Mouse (Mus musculus): Measurements from ENCODE around the gene Rps6kc1.

Rps6kc1 gene

DNA sequence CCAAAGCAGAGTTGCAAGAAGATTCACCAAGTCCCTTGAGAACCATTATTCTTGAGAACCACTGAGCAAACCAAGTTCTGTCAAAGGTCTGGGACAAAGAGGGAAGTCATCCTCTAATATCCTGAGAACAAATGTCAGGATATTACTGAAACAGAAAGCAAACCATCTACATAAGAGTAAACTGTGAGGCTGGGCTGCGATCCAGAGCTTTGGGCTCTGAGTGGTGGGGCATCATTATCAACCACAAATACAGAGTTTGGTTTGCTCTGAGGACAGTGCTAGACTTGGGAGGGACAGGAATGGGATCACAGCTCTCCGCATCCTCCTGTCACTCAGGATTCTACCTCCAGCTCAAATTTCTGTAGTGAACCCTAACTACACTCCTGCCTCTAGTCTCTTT, 144.8 kb downstream of the Rps6kc1 start:
- DNase-seq (ENCODE audit: low spot score in 2 of 2) = no peak

DNA sequence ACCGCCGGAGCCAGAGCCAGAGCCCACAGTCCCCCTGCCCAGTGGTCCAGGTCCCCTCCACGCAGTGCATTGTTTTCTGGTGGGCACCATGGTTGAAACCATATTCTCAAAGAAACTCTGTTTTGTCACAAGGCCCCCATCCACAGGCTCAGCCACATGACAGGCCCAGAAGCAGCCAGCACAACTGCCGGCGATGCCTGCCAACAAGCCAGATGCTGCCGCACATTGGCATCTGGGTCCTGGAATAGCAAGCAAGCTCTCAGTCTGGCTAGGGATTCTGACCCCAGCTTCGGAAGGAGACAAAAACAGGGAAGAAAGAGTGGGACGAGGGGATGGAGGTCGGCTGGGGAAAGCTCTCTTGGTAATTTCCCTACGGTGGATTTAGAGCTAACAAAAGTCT, 147.8 kb downstream of the Rps6kc1 start:
- peak in 1 of 2 experiments; percentile 42 for DNase-seq (ENCODE audit: low spot score in 2 of 2)

DNA sequence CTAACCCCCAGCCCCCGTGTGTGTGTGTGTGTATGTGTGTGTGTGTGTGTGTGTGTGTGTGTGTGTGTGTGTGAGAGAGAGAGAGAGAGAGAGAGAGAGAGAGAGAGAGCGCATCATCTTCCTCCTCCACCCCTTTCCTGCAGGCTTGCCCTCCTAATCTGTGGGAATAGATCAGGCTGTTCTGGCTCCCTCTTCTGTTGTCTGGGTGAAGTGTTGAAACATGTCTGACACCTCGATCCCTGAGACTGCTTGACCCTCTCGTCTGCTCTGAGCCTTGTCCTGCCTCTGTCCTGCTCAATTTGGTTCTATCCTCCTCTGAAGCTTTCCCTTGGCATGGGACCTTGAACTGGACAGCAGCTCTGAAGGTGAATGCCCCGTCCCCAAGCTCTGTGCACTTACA, 149.8 kb downstream of the Rps6kc1 start:
- DNase-seq (ENCODE audit: low spot score in 2 of 2) = peak in 1 of 2 experiments; percentile 15

DNA sequence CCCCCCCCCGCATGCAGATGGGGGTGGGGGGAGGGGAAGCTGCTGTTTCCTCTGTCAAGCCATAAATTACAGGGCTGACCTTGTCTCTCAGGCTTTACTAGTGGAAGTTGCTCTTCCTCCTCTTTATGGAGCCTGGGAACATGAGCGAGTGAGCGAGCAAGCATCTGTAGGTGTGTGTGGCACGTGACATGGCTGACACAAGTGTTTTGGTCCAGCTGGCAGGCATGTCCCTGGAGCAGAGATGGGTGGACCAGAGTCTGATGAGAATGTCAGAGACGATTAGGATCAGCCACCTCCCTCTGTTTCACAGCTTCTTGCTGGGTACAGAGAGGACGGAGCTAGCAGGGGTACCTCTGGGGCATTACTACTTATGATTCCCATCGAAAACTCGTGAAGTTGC, 153.7 kb downstream of the Rps6kc1 start:
- DNase-seq (ENCODE audit: low spot score in 2 of 2) = peak in 1 of 2 experiments; percentile 10

DNA sequence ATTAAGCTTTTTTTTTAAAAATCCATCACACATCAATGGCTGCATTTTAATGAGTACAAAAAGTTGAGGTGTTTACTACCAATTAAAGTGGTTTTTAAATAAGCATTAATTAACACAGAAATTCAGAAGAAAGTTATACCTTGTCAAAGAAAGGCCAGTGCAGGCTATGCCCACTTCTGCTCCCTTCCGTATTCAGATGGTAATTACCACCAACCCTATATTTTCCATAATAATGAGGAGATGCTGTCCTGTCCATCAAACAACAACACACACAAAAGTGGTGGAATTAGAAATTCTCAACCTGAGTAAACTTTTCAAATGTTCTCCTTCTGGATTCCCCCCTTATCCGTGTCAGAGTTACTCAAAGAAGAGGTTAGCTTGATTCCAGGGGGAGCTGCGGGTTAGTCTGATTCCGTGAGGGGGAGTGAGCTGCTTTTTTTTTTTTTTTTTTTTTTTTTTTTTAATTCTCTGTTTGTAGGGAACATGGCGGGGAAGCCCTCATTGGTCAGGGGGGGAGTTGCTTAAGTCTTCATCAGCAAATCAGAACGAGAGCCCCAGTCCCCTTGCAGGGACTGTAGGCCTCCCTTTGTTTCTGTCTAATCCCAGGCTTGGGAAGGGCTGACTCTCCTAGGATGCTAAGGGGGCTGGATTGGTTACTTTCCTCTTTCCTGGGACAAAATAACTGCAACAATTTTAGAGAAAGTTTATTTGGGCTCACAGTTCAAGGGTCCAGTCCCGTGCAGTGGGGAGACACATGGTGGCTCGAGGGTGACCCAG, 159.6 kb downstream of the Rps6kc1 start:
- DNase-seq (ENCODE audit: low spot score in 2 of 2) = no peak

DNA sequence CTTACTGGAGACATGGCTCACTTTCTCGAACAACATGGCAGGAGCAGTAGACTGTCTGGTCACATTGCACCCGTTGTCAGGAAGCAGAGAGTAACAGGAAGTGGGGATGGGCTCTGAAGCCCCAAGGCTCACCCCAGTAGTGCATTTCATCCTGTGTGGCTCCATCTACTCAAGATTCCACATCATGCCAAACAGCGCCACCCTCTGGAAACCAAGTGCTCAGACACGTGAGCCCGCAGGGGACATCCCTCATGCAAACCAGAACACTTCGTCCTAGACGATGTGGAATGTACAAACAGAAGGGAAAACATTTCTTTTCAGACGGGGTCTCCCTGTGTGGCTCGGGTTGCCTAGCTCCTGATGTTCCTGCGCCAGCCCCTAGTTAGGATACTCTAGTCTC, 162.6 kb downstream of the Rps6kc1 start:
- no peak for DNase-seq (ENCODE audit: low spot score in 2 of 2)

DNA sequence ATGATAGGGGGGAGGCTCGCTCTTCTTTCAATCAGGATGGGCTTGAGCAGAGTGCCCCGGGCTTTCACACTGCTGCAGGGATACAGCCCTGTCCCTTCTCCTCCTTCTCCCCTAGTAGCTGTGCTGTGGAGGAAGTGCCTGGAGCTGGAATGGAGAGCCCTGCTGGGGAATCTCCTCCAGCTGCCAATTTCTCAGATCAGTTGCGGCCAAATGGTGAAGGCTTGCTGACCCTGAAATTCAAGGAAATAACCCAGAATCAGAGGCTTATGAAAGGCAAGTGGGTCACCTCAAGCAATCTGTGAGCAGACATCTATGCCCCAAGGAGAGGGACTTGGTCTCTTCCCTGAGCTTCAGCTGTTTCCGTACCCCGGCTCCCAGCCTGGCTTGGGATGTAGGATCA, 170.1 kb downstream of the Rps6kc1 start:
- DNase-seq (ENCODE audit: low spot score in 2 of 2) = no peak

DNA sequence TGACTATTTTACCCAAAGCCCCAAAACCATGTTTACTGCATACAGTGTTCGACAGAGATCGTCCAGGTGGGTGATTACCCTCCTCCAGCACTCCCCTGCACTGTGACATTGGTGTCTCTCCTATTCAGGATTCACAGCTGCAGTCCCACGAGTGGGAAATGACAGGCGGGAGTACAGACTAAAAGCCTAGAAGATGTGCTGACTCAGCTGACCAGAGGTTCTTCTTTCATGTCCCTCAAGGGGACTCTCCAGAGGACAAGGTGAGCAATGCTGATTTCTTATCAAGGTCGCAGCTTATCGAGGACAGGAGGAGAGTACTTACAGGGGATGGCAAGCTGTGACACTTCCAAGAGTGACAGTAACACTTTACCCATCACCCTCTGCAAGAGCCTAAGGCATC, 178.8 kb downstream of the Rps6kc1 start:
- DNase-seq (ENCODE audit: low spot score in 2 of 2) = no peak

DNA sequence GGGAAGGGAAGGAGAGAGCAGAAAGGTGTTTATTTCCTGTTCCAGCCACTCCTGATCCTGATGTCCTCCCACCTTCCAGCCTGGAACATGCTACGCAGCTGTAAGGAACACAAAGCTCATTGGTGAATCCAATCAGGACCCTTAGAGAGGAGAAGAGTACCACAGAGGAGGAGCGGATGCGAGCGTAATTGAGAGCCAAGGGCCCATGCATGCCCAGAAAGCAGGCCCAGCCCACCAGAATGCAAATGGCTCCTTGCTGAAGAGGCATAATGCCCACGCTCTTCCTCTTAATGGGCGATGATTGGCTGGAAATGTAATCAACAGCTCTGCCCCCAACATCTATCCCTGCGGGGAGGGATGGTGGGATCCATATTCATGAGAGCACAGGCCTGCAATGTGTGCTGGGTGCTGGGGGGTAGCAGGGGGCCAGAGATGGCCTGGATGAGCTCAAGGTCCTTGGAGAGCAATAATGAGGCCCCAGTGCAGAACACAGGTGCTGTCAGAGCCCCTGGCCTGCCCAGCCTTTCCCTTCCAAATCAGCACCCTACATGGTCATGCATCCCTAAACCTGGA, 182.0 kb downstream of the Rps6kc1 start:
- no peak for DNase-seq (ENCODE audit: low spot score in 2 of 2)

DNA sequence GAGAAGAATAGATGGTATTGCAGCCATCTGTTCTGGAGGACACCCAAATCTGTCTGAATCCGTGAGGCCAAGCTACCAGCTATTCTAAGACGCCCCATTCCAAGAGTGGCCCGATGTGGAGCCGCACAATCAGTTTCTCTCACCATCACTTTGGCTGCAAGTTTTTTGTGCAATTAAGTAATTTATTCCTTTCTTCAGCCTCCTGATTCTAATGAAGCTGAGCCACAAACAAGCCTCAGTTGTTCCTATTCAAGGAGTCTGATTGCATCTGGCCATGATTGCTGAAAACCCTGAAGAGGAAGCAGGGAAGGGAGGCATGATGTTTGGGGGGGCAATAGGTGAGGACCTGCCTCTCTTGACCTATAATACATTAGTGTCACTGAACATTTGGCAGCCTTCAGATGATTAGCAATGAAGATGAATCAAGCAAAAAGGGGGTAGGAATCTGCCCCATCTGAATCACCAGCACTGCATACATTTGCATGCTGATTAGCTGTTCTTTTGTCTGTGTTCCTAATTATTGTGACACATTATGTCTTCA, 183.4 kb downstream of the Rps6kc1 start:
- DNase-seq (ENCODE audit: low spot score in 2 of 2) = no peak

DNA sequence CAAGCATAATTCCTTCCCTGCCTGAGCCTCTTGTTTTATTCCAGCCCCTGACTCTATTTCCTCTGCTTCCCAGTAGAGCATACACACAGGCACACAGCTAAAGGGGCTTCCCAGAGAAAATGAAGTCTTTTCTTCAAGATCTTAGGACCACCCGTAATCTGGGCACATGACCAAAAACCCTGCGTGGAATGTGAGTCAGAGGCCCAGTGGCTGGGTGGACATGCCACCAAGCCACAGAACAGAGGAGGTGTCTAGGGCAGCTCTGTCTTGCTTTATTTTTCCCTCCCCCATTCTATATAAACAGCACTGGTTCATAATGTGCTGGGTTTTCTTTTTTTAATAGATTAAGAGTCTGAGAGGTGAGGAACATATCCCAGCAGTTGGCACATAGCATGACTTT, 184.2 kb downstream of the Rps6kc1 start:
- no peak for DNase-seq (ENCODE audit: low spot score in 2 of 2)

DNA sequence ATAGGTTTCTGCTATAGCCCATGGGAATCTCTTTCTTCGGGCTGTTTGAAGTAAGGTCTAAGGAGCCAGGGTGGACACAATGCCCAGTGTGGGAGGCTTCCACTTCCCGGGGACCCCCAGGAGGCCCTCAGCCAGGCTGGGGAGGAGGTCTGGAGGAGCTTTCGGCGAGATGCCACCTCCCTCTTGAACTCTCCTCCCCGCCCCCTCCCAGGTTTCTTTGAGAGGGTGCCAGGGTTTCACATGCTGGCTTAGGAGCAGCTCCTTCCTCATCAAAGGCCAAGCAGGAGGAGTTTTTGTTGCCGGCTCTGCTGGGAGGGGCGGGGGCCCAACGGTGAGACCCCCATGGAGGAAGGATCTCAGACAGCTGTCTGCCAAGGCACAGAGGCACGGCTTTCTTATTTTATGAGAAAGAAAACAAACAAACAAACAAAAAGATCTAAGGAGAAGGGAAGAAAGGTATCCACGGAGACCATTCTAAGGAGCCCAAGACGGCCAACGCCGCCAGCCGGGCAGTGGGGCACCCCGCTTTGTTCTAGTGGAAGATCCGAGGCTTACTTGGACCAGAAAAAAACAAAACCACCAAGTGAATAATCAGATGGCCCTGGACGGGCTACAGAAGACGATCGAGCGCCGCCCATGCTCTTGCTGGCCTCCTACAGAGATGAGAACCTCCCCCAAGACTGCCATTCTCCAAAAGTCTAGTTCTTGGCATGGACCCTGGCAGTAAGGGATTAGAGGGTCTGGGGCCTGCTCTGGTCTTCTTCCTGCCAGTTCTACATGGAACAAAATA, 186.8 kb downstream of the Rps6kc1 start:
- DNase-seq (ENCODE audit: low spot score in 2 of 2) = peak in 1 of 2 experiments; percentile 34

DNA sequence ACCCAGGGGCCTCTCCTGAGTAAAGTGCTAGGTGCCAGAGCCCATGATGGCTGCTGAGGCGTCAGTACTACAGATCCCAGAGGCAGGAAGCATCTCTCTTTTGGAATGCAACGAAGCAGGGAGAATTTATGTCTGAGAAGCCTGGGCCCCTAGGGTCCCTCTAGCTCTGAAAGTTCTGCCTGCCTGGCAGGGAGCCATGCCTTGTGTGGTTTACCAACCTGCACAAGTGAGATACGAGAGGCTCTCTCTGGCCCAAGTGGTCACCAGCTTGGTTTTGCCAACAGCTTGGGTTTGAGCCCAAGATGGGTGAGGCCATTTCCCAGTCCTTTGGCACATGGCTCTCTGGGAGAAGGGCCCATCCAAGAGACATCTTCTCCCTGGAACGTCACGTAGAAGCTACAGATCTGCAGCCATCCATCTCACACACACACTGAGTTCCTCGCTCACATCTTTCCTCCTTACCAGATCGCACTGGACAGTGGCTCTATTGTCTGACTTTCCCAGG, 187.6 kb downstream of the Rps6kc1 start:
- peak in 1 of 2 experiments; percentile 29 for DNase-seq (ENCODE audit: low spot score in 2 of 2)

DNA sequence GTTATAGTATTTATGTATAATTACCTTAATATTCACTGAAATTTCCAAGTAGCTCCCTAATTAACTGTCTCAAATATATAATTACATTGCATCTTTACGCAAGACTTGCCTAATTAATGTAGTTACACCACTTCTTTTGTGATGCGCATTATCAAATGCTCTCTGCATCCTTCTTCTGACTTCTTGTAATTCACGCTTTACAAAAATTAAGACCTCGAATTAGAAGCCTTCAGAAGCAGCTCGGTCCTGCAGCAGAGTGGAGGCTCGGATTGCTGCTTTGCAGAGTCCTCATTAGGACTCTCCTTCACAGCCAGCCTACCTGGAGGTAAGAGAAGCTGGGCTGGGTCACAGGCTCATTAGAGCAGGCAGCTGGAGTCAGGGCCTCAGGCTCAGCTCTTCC, 197.7 kb downstream of the Rps6kc1 start:
- no peak for DNase-seq (ENCODE audit: low spot score in 2 of 2)

DNA sequence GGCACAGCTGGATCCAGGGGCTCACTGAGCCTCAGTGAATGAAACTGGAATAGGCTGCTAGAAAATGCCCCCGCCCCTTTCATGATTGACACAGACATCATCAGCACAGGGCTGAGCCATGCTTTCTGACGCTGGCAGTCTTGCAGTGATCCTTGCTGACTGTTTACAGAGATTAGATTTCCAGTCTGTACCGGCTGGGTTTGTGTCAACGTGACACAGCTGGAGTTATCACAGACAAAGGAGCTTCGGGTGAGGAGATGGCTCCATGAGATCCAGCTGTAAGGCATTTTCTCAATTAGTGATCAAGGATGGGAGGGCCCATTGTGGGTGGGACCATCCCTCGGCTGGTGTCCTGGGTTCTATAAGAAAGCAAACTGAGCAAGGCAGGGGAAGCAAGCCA, 214.0 kb downstream of the Rps6kc1 start:
- DNase-seq (ENCODE audit: low spot score in 2 of 2) = no peak

DNA sequence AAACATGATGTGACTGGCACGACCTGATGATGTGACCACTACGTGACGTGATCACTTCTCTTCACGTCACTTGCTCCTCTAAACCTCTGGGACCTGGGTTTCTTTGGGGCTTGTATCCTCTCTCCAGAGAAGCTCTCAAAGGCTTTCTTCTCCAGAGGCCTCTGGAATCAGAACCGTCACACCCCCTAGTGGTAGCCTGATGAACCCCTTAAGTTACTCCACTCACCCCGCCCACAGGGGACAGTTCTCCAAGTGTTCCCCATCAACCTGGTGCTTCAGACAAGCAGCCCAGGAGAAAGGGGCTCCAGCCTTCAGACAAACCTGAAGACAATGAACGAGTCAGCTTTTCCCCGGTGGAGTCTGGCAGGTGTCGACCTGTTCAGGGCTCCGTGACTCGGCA, 216.0 kb downstream of the Rps6kc1 start:
- DNase-seq (ENCODE audit: low spot score in 2 of 2) = peak; percentile 40 to 62

DNA sequence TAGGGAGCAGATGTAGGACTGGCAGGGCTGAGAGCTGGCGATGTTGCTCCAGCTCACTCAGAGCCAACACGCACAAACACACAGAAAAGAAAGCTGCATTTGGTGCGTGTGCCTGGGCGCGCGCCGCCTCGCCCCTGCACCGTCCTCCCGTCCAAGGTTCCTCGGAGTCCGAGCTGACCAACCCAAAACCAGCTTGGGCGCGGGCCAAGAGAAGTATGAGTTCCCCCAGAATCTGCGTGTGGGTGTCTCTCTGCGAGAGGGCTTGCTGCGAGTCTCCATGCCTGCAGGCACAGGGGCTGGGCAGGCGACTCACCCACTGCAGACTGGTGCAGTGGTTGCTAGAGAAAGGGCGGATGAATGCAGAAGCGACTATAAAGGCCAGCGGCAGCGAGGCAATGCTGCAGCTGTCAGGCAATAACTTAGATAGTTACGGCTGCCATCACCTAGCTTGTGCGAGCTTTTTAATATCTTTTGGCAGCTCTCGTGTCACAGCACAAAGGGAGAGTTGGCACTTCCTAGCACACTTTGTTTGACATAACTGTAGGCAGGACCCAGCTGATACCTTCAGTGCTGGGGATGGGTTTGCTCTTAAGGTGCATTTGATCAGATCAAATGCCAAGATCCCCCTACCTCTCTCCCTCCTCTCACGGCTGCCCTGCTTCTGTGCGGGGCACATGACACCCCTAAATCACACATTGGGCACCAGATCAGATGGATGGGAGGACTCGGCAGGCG, 220.9 kb downstream of the Rps6kc1 start:
- DNase-seq (ENCODE audit: low spot score in 2 of 2) = no peak

DNA sequence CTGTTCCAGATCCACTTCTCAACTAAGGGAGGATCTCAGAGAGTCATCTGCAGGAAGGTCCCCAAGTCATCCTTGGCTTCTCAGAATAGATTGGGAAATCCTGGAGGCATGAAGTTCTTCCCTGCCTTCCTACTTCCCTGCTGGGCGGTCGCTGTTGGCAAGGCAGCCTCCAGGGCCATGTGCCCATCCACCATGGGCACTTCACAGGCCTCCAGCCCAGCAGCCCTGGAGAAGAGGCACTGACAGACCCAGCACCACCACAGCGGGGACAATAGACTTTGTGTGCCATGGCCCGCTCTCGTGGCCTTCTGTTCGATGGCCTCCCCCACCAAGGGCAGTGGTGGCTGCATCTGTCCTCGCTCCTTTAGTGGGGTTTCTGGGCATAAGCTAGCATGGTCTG, 228.5 kb downstream of the Rps6kc1 start:
- DNase-seq (ENCODE audit: low spot score in 2 of 2) = peak in 1 of 2 experiments; percentile 34

DNA sequence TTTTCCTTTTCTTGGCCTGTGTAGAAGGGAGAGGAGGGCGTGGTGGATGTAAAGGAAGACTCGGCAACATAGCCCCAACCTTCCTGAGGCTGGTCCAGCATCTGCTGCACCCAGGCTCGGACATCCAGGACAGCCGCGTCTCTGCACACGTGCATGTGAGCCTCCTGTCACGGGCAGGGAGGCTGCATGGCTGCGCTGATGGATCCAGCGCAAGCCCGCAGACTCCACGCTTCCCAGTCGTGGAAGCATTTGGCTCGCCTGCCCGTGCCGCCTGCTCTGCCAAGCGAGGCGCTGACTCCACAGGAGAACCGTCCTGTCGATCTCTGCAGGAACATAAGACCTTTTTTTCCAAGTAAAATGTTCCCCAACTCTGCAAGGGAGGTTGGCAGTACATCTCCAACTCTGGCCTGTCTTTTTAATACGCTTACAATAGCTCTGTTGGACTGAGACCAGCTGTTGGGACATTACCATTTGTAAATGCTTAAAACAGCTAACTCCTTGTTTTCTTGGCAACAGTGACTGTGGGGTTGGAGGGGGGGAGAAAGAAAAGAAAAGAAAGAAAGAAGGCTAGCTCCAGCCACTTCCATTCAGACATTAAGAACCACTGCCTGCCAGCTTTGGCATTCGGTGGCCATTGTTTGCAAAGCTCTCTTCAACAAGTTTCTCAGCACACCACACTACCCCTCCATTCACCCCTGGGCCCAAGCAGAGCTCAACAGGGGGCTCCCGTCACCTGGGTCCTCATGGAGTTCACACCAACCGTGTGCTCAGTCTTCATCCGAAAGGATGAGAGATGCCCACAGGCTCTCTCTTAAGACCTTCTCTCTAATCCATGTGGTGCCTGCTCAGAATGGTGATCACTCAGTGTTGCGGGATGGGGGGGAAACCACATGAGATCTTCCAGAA, 229.3 kb downstream of the Rps6kc1 start:
- peak in 1 of 2 experiments; percentile 68 for DNase-seq (ENCODE audit: low spot score in 2 of 2)

DNA sequence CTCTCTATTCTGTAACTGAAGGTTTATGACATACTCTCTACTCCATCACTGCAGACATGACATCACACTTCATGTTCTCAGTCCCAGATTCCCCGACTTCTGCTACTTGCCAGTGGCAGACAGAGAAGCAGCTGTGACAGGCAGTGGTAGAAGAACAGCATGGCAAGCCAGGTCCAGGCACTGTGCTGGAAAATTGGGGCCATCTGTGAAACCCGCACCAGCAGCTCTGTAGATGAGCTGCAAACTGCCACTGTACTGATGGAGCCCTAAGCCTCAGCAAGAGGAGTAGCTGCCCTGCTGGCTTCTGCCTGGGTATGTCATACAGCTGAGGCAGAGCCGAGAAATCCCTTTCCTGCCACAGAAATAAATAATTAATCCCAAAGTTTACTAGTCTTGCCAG, 236.1 kb downstream of the Rps6kc1 start:
- DNase-seq (ENCODE audit: low spot score in 2 of 2) = no peak

Measured in cerebellum, postnatal 4 days (tissue).